Mouse (Mus musculus): ENCODE measurements at regions not wholly inside any gene's neighbourhood (a gene's known extent, or its start where the extent isn't known, plus 50 kb on each side); places are given as distances from the start of the nearest gene placed in this dataset.

DNA sequence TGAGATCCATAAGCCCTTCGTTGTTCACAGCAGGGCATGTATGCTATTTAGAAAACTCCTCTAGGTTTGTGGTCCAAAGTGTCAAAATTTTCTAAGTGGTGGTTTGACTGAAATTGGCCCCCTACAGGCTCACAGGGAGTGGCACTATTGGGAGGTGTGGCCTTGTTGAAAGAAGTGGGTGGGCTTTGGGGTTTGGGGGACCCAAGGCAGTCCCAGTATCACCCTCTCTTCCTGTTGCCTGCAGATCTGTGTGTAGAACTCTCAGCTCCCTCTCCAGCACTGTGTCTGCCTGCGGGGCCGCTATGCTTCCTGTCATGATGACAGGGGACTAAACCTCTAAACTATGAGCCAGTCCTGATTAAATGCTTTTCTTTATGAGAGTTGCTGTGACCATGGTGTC, 144.1 kb upstream of the Serp2 start:
- DNase-seq: no peak

DNA sequence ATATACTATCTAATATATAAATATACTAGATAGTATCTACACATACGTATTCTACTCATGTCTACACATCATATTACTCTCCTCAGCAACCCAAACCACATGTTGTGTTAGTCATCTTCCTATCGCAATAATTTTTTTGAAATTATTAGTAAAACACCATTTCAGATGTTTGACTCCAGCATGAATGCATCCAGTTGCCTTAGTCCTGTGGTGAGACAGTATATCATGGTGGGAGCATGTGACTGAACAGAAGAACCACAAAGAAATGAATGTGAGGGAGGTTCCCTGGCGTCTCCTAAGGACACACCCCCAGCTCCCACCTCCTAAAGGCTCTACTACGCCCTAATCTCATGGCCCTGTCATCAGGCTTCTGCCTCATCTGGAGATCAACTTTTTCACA, 143.5 kb upstream of the Serp2 start:
- no peak for DNase-seq

DNA sequence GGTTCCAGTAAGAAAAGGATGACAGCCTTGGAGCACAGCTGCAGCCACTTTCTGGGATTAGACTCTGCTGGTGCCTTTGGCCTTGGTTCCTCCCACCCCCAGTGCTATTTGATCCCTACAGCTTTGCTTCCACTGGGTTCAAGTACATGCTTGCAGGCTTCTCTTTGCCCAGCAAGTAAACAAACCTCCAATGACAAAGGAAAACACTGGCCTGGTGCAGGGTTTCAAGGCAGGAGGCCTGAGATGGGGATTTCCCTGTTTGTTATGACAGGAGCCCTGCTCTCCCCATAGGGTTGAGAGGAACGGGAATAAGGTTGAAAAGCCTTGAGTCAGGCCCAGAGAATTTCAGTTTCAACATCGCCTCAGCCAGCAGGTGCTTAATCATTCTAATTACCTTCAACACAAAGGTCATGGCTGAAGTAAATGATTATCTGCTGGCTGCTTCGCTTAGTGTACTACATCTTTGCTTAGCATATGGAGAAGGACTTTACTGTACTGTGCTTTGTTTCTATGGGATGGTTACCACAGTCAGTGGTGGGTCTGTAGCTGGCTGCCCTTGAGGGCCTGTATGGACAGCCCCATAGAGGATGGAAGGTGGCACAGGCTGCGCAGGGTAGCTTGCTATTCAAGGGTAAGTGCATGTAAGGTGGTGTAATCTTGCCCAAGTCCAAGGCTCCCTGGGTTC, 142.2 kb upstream of the Serp2 start:
- no peak for DNase-seq

DNA sequence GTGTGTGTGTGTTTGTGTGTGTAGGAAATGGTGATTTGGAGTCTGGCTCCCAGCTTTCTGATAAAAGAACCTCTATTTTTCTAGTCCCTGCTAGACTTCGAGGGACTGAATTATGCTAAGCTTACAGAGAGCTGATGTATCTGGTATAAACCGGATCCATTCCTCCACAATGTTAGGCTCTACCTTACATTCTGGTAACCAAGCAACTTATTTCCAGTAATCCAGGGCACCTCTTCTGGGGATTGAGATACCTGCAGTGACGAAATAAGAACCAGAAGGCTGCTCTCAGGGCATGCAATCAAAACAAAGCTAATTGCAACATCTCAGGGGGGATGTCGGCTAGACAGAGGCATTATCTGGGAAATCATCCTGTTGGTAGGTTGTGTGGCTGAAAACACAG, 140.0 kb upstream of the Serp2 start:
- DNase-seq: no peak

DNA sequence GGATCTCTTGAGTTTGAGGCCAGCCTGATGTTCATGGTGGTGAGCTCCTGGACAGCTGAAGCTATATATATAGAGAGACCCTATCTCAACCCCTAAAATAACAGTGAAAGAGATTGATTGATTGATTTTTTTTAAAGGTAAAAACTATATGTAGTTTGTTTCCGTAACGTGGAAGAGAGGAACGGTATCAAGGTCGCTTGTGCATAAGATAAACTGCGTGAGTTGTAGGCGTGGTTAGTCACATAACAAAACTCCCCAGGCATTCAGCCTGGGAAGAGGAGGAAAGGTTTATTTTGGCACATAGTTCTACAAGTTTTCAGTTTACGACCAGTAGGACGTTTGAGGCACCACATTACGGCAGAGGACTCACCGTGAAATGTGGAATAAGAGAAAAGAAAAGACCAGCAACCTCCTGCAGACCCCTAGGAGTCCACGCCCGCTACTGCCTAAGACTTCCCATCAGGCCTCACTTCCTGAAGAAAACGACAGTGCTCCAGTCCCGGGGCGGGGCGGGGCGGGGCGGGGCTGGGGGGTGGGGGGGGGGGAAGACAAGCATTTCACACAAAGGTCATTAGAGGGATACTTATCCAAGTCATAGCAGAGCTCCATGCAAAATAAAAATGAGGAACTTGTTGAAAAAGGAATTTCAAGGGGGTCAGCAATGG, 139.1 kb upstream of the Serp2 start:
- DNase-seq: no peak

DNA sequence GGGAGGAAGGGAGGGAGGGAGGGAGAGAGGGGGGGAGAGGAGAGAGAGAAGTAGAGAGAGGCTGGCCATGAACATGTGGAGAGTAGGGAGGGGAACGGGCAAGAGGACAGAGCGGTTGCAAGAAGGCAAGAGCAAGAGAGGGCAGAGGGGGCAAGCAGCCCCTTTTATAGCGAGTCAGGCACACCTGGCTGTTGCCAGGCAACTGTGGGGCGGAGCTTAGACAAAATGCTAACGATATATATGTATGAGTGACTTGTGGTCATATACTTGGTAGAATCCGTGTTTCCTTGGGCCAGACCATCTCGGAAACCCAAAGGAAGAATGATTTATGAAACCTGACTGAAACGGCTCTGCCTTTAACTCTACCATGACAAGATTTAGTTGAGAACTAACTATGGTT, 138.2 kb upstream of the Serp2 start:
- DNase-seq: no peak

DNA sequence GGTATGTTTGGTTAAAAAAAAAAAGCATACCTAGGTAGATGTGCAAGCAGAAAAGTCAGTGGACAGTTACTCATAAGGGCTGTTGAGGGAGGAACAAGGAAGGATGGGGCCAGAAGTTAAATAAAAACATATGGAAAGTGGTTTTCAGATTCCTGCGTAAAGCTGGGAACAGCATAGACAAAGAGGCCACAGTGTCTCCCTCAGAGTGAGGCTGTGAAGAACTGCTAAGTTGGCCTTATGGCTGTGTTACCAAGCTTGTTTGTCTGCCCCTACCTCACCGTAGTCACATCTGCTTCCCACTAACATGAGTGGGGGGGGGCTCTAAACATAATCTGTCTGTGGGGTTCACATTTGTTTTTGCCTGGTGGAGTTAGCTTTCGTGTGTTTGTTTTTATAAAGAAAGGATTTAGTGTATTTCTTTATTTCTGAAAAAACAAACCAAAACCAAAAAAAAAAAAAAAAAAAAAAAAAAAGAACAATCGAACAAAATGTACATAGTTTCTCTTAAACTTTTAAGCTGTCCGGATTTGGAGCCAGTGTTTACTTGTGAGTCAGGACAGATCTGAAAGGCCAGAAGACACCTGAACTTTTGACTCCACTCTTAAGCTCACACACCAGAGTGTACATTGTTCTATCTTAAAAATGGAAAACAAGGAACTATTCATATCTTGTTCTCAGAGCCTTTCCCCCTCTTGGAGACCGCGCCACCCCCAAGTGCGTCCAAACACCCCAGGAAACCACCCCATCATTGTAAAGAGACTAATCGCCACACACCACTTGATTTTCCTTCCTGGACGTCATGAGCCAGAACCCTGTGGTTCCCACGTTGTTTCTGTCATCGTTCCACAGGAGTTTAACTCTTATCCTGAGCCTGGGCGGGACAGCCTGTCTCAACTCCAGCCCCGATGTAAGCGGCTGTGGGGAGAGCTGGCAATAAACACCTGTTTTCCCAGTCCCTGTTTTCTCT, 136.9 kb upstream of the Serp2 start:
- no peak for DNase-seq

DNA sequence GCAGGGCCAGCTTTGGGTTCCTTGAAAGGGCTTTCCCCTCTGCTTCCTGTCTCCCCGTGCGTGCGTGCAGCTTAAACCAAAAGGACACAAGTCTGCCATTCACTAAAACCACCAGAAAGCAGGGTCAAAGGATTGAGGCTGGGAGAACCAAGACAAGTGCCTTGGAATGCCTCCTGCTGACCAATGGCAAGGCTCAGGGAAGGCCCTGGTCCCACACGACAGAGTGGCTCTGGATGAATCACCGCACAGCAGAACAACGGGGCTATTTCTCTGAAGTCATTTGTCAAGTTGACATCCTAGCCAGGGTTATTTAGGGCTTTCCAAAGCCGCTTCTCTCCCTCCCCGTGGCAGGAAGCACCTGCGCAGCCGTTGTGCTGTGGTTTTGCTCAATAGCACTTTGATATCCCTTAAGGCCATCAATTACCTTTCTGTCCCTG, 131.3 kb upstream of the Serp2 start:
- no peak for DNase-seq

DNA sequence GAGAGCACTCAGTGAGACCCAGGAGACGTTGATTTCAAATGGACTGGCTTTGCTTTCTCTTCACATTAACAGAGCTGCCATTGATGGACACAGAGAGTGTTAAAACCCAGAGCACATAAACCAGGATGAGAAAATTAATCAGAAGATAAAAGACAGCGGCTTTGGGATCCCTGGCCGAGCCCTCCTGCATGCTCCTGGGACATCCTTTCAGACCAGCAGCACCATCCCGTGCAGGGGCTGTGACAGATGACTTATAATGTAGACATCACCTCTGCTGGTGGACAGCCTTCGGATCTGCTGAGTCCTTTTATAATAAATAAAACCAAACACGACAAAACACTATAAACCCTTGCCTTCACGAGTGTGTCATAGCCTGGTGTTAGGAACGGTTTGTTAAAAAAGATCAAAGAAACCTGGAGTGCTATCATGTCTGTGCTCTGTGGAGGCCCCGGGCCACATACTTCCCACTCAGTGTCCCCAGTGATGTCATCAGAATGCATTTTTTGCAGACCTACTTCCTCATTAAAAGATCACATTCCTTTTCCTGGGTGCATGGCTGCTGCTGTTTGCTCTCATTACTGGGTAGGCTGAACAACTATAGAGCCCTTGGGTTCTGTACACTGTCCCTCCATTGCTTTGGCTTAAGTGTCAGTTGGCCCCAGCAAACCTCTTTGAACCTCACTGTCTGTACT, 130.2 kb upstream of the Serp2 start:
- DNase-seq: no peak

DNA sequence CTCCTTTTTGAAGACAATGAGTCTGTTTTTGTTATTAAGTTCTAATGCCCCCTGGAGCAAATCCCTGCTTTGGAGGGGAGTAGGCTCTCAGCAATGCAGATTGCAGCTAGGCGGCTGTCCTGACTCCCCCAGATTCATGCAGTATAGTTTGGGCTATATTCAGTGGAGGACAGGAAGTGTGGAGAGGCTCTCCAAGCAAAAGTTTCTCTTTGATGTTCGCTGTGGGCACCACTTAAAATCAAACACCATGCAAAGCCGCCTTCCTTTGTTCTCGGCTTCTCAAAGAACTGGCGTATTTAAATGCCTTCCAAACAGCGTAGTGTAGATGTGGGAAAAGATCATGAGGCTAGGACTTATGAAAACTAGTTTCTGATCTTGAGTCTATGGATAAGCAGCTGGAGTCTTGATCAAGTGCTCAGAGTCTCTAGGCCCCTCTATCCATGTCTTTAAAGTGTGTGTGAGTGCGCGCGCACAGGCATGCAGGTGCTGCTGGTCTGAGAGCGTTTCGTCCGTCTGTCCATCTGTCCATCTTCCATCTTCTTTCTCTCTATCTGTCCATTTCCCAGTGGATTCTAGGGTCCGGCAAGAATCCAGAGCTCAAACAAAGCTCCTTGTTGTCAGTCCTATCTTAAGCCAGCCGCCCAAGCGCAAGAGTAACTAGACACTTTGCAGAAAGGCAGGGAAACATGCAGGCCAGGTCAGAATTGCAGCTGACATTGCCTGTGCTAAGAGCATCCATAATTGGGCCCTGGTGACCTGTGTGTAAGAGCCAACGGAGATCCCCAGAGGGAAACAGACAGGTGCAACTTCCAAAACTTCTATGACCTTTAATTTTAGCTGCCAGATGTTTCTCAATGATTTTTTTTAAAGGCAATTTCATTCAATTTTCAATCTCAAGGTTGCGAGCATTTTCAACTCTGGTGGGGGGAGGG, 129.4 kb upstream of the Serp2 start:
- DNase-seq: no peak

DNA sequence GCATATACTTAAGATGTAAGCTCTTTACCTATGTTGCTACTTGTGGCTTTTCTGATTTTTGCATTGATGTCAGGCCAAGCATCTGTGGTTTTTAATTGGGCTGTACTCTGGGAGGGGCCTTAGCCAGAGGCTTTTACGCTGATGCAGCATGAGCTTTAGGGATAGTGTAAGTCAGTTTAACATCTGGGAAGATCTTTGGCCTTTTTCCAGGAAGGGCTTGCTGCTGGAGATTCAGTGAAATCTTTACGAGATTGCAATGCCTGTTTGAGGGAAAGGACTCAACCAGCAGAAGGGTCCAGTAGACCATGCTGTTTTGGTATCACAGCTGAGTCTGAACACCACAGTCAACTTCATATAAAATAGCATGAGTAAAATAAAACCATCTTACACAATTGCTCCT, 127.6 kb upstream of the Serp2 start:
- no peak for DNase-seq

DNA sequence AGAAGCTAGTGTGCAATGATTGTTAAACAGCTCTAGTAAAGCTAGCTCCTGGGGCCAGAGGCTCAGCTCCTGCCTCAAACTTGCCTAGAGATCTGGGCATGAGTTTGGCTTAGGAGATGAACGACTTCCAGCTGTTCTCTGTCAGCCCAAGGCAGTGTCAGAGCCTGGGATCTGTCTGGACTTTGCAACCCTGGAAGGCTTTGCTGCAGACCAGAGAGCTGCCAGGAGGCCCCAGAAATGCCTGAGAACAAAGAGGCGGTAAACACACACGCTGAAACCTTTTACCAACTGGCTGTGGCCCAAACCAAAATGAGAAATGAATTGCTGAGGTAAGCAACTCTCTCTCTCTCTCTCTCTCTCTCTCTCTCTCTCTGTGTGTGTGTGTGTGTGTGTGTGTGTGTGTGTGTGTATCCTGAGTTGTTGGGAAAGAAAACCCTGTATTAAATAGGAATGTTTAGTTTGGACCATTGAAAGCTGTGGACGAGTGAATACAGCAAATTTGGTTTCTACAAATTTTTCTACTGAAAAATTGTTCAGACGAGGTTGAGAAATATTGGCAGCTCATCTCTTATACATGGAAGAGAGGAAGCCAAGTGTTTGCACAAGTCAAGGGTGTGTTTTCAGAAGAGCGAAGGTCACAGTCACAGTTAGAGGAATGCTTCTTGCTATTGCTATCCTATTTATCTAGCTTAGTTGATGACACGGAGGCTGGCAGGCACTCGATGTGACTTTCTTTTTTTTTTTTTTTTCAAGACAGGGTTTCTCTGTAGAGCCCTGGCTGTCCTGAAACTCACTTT, 125.1 kb upstream of the Serp2 start:
- DNase-seq: no peak

DNA sequence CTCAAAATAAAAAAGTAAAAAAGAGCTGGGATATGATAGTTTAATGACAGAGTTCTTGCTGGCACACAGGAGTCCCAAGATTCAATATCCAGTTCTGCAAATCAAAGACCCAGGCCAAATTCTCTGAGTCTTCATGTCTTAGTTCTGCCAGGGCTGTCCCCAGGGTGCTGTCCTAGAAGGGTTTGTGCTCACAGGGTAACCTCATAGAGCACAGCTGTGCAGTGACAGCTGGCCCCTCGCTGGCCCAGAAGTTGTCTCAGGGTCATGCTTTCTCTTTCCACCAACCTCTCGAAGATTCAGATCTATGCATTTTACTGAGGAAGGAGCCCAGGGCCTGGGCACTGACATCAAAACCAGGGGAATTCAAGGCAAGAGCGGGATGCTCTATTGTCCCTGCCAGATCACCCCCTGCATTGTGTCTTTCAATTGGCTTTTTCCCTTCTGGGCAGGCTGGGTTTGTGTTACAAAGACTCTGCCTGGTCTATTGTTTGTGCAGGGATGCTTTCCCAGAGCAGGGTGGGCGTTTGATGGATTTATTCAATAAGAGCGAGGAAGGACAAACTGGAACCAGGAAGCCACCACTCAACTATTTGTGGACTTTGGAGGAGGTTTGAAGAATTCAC, 121.9 kb upstream of the Serp2 start:
- DNase-seq: no peak

DNA sequence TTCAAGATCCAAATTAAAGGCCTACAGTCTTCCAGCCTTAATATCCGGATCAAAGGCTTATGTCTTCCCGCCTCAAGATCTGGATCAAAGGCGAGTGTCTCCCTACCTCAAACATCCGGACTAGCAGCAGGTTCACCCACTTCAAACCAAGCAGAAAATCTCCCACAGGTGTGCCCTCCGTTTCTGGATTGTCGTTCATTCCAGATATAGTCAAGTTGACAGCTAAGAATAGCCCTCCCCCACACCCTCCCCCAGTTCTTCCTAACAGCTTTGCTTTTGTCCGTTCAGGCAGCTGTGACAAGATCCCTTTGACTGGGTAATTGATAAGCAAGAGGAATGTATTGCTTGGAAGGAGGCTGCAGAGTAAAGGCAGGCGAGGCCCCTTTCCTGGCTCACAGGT, 118.3 kb upstream of the Serp2 start:
- DNase-seq: no peak

DNA sequence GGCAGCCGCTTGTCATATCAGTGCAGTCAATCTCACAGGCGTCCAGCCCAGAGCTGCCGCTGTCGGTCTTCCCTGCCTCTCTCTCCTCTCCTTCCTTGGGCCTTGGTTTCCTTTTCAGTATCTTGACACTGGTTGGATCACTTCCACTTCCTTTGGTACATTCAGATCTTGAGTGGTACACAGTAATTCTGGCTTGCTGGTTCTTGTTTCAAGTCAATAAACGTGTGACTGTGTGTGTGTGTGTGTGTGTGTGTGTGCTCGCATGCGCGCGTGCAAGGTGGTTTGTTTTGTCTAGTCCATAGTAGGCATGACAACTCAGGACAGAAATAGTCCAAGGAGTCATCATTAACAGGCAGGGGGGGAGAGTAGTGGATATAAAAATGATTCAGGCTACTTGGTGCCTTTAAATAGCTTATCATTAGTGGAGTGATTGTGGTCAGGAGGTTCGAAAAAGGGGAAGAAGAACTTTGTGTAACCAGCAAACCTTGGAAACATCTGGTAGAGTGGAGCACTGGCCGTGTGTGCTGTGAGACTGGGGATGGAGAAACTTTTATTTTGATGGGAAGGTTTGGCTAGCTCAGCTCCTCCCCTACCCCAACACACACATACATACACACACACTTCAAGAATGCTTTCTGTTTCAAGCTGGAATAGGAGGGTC, 117.1 kb upstream of the Serp2 start:
- DNase-seq: no peak

DNA sequence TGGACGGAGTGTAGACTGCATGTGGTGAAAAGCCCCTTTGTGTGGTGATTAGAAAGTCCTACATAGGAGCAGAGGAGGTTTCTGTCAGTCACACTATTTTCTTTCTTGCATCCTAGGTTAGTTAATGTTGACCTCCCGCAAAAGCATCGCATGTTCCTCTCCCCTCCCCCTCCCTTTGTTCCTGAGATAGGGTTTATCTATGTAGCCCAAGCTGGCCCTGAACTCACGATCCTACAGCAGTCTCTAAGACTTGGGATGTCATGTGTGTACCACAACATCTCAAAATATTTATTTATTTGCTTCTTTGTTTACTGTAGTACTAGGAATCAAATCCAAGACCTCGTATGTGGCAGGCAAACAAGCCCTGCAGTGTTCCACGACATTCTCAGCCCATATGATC, 116.2 kb upstream of the Serp2 start:
- no peak for DNase-seq

DNA sequence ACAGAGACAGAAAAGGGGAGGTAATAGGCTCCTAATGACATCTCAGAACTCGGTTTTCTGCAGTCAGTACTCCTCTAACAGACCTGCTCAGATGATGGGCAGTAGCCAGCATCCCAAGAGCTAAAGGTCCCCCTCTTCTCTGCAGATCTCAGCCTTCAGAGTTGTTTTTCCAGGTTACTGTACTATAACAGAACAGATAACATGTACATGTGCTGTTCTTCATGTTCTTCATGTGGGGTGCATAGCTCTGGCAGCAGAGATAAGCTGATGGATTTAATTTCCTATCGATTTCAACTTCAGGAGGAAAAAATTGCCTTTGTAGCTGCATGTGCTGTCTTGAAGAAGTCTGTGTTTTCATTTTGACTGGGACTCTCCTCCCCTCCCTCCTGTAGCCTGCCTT, 115.8 kb upstream of the Serp2 start:
- DNase-seq: no peak

DNA sequence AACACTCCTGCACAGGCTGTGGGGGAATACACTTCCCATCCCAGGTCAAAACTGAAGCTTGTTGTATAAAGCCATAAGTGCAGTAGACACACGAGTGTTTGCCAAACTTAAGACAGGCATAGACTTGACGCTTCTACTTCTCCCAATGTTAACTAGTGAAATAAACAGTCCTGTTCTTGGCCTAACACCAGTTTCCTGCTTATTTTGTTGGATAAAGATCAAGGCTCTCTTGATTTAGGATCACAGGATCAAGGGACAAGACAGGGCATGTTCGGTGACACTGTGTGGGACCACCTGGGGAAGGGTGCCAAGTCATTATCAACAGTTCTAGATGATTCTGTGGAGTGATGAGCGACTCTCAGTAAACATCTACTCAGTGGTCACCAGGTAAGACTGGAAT, 114.3 kb upstream of the Serp2 start:
- DNase-seq: no peak

DNA sequence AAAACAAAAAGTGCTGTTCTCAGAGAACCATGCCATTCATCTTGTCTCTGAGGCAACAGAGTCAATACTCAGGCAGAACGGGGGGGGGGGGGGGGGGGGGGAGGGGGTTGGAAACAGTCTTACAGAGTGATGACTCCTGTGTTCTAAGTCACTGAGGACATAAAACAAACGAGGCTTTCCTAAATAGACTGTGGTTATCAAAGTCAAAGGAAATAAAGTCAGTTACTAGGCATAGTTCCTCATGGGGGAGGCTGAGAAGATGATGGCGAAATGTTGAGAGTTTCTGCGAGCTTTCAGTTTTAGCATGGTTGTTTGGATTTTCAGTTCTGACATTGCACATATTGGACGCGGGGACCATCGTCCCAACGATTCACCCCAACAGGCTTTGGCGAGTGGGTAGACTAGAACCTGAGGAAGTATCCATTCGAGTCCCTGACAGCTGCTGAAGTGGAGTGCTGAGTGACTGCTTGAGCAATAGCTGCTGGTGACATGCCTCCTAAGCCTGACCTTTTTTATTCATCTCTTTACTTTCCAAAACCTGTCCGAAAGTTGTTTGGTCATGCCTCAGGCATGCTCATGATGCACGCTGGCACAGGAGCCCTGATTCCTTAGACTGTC, 109.2 kb upstream of the Serp2 start:
- DNase-seq: no peak

Measured in spleen, adult 18-20 months (tissue).